Mouse (Mus musculus): Measurements from ENCODE around the gene Cbx3.

DNA sequence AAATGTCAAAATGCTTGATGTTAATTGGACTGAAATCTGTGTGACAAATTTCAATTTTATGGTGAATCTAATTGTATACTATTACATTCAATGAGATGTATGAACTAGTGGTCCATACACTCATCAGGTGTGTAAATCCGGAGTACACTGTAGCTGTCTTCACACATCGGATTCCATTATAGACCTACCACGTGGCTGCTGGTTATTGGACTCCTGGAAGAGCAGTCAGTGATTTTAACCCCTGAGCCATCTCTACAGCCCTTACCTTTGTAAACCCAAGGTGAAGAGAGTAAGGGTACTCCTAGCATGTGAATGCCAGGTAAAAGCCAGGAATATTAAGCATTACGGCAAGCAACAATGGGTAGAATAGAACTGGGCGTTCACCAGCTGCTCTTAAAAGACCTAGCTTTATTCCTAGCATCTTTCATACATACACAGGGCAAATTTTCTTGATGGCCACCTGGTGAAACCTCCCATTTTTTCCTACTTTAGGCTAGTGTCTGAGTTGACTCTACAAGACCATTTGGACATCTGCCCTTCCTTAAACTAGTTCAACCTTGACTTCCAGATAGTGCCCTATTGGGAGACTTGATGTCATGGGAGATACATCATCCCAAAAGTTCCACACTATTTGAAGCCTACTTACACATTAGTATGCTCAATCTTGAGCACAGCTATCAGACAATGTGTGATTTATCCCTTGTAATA, 10.7 kb upstream of the Cbx3 start:
- peak; percentile 56 for TF ChIP-seq POLR2A (IDR thresholded peaks at IDR 0.05; ENCODE audit: low read depth, low read length)
- TF ChIP-seq CTCF (conservative IDR thresholded peaks at IDR 0.05 in 1 of 2, IDR thresholded peaks at IDR 0.05 in 1 of 2; ENCODE audit: low read depth in 2 of 2, low read length in 2 of 2), result no peak
- TF ChIP-seq TBP (conservative IDR thresholded peaks at IDR 0.05; ENCODE audit: low read depth, low read length), result no peak
- no peak for TF ChIP-seq BHLHE40 (IDR thresholded peaks at IDR 0.05; ENCODE audit: low read depth, low read length)
- no peak for TF ChIP-seq EP300 (IDR thresholded peaks at IDR 0.05; ENCODE audit: low read length)
- TF ChIP-seq UBTF (IDR thresholded peaks at IDR 0.05; ENCODE audit: low read depth, low read length), result no peak
- no peak for TF ChIP-seq KAT2A (IDR thresholded peaks at IDR 0.05; ENCODE audit: insufficient replicate concordance, low read length)
- TF ChIP-seq ELF1 (IDR thresholded peaks at IDR 0.05; ENCODE audit: low read depth, low read length), result no peak
- no peak for TF ChIP-seq MEF2A (IDR thresholded peaks at IDR 0.05; ENCODE audit: borderline replicate concordance, low read depth, low read length)
- no peak for TF ChIP-seq MYC (IDR thresholded peaks at IDR 0.05; ENCODE audit: low read depth, low read length)
- no peak for TF ChIP-seq ZC3H11A (IDR thresholded peaks at IDR 0.05; ENCODE audit: low read depth, low read length)
- no peak for TF ChIP-seq RAD21 (IDR thresholded peaks at IDR 0.05; ENCODE audit: low read depth, low read length)

All from CH12.LX (cell line).